Mouse (Mus musculus): ENCODE results near the gene Ifitm6. TPM values are rescaled to one million over a fixed set of nuclear protein-coding genes. Genes with fewer than 3 reads are reported as not detected.
"Not testable (repeated sequence)": the region's sequence is repeated elsewhere in the genome, so short reads cannot be mapped to it uniquely, and the experiment has no call there.

The Ifitm6 gene
- polyA plus RNA-seq (2015; fragmentation: Nextera tagmentation; extraction: Ambion mirVana): 1.4 and 1.6 TPM in 2 replicates

DNA sequence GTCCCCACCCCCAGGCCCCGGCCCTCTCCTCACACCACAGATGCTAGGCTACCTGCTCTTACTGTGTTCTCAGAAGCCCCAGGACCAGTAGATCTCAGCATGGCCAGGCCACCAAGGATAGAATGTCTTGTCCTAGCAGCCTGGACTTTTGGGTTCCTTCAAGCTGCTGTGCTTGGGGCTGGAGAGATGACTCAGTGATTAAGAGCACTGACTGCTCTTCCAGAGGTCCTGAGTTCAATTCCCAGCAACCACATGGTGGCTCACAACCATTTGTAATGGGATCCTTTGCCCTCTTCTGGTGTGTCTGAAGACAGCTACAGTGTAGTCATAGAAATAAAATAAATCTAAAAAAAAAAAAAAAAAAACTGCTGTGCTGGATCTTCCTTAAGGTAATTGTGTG is at the start of gene Ifitm6:
Gene Ifitm6, minus strand, starts transcription at position 101 of the 400 bp plus-strand sequence.
- H3K9me3 ChIP-seq; H3K36me3 ChIP-seq; H3K4me2 ChIP-seq; ATAC-seq (ENCODE audit: borderline replicate concordance, extremely low read depth, low FRiP score, low TSS enrichment); H3K27me3 ChIP-seq; H3K9ac ChIP-seq; H3K4me3 ChIP-seq; H3K4me1 ChIP-seq; H3K27ac ChIP-seq: not testable (repeated sequence)
- 86% methylated on average over 1 of the region's 1 CpGs for WGBS

DNA sequence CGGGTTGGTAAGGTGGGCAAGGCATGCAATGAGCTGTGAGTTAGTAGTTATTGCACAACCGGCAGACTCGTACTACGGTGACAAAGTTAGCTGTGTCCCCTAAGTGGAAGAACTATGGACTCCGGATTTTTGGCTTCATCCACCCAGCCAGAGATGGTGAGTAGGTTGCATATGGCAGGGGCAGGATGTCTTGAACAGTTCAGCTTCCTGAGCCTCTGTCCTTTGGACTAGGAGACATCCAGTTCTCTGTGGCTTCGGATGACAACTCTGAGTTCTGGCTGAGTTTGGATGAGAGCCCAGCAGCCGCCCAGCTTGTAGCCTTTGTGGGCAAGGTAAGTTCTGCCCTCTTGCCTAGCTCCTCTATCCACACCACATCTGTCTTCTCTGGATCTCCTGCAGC is 46.9 kb upstream of the Ifitm6 start:
- H3K27ac ChIP-seq: no peak overlapping the region
- H3K9me3 ChIP-seq: no peaks in the 10 kb centered on the region
- WGBS: 89% methylated on average over 7 of the region's 7 CpGs
- peaks cover 3% of the 10 kb centered on the region; the same call in 1 of the 2 replicates for H3K36me3 ChIP-seq
- peaks cover 27% of the 10 kb centered on the region for H3K27me3 ChIP-seq
- H3K4me3 ChIP-seq: no peak overlapping the region
- no peak overlapping the region for H3K4me2 ChIP-seq
- H3K4me1 ChIP-seq: peaks cover 17% of the 10 kb centered on the region; the same call in 1 of the 2 replicates
- ATAC-seq (ENCODE audit: borderline replicate concordance, extremely low read depth, low FRiP score, low TSS enrichment): no peak
- H3K9ac ChIP-seq: no peak overlapping the region

DNA sequence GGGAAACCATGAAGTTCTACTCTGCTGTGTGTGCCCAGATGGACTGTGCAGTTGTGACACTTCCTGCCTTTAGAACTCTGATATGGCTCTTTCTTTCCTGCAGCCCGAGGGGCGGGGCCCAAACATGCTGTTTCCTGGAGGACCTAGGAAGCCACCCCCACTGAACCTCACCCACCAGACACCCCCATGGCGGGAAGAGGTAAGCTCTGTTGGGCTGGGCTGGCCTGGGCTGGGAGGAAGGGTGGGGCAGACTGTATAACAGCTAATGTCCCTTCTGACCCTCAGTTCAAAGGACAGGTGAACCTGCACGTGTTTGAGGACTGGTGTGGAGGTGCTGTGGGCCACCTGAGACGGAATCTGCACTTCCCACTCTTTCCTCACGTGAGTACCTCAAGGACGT is 46.5 kb upstream of the Ifitm6 start:
- ATAC-seq (ENCODE audit: borderline replicate concordance, extremely low read depth, low FRiP score, low TSS enrichment): no peak
- H3K27me3 ChIP-seq: peaks cover 25% of the 10 kb centered on the region
- WGBS: 78% methylated on average over 7 of the region's 7 CpGs
- H3K4me1 ChIP-seq: peaks cover 17% of the 10 kb centered on the region; the same call in 1 of the 2 replicates
- H3K9ac ChIP-seq: no peak overlapping the region
- H3K27ac ChIP-seq: no peak overlapping the region
- H3K9me3 ChIP-seq: no peaks in the 10 kb centered on the region
- peaks cover 3% of the 10 kb centered on the region; the same call in 1 of the 2 replicates for H3K36me3 ChIP-seq
- no peak overlapping the region for H3K4me2 ChIP-seq
- no peak overlapping the region for H3K4me3 ChIP-seq

DNA sequence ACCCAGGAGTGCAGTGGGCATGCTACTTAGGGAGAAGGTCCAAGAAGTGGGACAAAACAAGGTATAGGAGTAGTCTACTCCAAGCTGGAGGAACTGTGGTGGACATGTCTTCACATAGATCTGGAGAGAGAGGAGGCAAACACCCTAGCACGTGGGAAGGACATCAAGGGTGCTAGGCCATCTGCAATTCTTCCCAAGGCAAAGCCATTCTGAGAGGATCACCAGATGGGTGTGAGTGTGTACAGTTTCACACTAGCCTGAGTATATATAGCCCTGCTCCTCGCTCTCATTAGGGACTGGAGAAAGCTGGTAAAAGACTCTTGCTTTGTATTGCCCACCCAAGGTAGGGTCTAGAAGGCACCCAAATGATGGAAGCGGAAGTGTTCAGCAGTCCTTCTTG is 45.6 kb upstream of the Ifitm6 start:
- Histone ChIP-seq H3K4me2 (no peak overlapping the region), H3K27ac (no peak overlapping the region), H3K4me3 (no peak overlapping the region), H3K4me1 (peaks cover 17% of the 10 kb centered on the region; the same call in 1 of the 2 replicates), H3K27me3 (peaks cover 22% of the 10 kb centered on the region), H3K9ac (no peak overlapping the region), H3K9me3 (no peaks in the 10 kb centered on the region), H3K36me3 (peaks cover 3% of the 10 kb centered on the region; the same call in 1 of the 2 replicates)
- WGBS: 88% methylated on average over 3 of the region's 3 CpGs
- ATAC-seq (ENCODE audit: borderline replicate concordance, extremely low read depth, low FRiP score, low TSS enrichment): no peak

DNA sequence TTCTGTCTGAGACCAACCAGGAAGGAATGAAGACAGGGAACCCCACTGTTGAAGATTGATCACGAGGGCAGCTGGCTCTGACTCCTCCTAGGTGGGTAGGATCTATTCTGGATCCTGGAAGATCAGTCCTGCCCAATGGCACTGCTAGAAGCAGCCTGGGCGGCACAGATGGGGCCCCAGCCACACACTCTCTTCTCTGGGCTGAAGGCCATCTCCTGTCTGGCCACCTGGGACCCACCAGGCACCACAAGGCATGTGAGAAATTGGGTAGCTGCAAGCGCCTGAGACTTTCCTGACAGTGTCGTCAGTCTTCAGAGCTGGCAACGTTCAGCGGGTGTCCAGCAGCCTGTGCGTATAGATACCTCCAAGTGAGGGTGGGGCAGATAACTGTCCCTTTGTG is 44.8 kb upstream of the Ifitm6 start:
- H3K27me3 ChIP-seq: peaks cover 21% of the 10 kb centered on the region
- no peak overlapping the region for H3K4me3 ChIP-seq
- no peaks in the 10 kb centered on the region for H3K9me3 ChIP-seq
- no peak overlapping the region for H3K4me2 ChIP-seq
- no peak overlapping the region for H3K27ac ChIP-seq
- 72% methylated on average over 7 of the region's 7 CpGs for WGBS
- ATAC-seq (ENCODE audit: borderline replicate concordance, extremely low read depth, low FRiP score, low TSS enrichment): no peak
- no peak overlapping the region for H3K9ac ChIP-seq
- H3K36me3 ChIP-seq: peaks cover 3% of the 10 kb centered on the region; the same call in 1 of the 2 replicates
- H3K4me1 ChIP-seq: peaks cover 17% of the 10 kb centered on the region; the same call in 1 of the 2 replicates

DNA sequence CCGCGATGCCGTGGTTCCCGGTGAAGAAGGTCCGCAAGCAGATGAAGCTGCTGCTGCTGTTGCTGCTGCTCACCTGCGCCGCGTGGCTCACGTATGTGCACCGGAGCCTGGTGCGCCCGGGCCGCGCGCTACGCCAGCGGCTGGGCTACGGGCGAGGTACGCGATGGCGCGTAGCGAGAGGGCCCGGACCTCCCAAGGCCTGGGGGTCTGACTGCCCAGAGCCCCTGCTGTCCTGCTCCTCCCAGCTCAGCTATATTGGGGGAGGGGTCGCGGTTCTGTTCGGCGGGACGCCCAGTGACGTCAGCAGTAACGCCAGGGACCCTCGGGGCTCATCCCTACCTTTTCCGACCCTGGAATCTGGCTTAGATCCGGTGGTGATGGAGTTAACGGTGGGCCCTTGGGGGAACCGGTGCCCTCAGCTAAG is 43.6 kb upstream of the Ifitm6 start:
- peak; percentile 48; the same call in 1 of the 2 replicates for ATAC-seq (ENCODE audit: borderline replicate concordance, extremely low read depth, low FRiP score, low TSS enrichment)
- Histone ChIP-seq H3K4me2 (peak overlapping the region; percentile 96), H3K9ac (peak overlapping the region; percentile 51), H3K36me3 (peaks cover 3% of the 10 kb centered on the region; the same call in 1 of the 2 replicates), H3K27ac (no peak overlapping the region), H3K27me3 (peaks cover 21% of the 10 kb centered on the region), H3K4me3 (peak overlapping the region; percentile 60), H3K9me3 (no peaks in the 10 kb centered on the region), H3K4me1 (peaks cover 17% of the 10 kb centered on the region; the same call in 1 of the 2 replicates)
- under 1% methylated on average over 29 of the region's 37 CpGs for WGBS

DNA sequence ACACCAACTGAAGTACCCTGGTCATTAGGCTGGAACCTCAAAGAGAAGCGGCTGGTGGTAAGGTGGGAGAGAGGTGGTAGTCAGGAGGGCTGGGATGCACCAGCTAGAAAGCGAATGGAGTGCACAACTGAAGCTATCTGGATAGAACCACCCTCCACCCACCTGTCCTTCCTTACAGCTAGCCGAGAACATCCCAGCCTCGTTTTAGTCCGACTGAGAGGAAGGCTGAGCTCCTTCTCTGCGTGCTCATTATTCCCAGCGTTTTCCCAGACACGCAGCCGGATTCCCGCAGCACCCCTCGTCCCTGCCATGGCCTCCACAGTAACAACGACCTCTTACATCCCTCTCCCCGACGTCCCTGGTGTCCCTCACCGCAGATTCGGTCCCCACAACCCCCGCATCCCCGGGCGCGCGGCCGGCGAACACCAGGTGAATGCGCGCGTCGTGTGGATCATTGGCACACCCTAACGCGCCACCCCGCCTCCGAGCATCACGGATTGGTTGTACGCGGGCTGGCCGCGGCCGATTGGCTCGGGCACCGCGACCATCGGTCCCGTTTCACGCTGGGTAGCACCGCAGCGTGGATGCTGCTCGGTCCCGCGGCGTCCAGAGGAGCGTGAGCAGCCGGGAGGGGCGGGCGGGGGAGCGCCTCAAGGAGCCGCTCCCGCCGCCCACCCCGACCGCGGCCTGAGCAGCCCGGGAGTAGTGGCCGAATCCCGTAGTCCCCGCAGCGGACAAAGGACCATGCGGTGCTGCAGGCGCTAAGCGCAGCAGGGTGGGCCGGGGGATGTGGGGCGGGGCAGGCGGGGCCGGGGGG is 42.9 kb upstream of the Ifitm6 start, which contains the start of gene B4galnt4:
Gene B4galnt4, plus strand, starts transcription at position 679 of the 817 bp plus-strand sequence.
- Histone ChIP-seq H3K4me2 (peak within 1 kb of the TSS; percentile 96), H3K4me1 (peaks cover 17% of the 10 kb centered on the region; the same call in 1 of the 2 replicates), H3K9ac (peak within 1 kb of the TSS; percentile 51), H3K27me3 (peaks cover 21% of the 10 kb centered on the region), H3K9me3 (no peaks in the 10 kb centered on the region), H3K36me3 (peaks cover 3% of the 10 kb centered on the region; the same call in 1 of the 2 replicates), H3K4me3 (peak within 1 kb of the TSS; percentile 60), H3K27ac (no peak within 1 kb of the TSS)
- 1% methylated on average over 69 of the region's 72 CpGs for WGBS
- ATAC-seq (ENCODE audit: borderline replicate concordance, extremely low read depth, low FRiP score, low TSS enrichment): peak; percentile 89

DNA sequence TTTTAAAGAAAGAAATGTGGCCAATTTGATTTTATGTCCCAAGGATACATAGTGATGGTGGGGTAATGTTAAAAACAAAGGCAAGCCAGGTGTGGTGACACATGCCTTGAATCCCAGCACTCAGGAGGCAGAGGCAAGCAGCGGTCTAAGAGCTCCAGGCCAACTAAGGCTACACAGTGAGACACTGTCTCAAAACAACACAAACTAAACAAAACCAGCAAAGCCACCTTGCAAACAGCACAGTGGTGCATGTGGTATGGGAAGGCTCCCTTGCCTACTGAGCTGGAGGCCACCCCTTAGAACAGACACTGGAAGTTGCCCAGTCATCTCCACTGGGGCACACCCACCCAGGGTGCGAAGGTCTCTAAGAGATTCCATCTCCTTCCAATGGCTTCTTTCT is 42.2 kb upstream of the Ifitm6 start:
- no peak overlapping the region for H3K27ac ChIP-seq
- H3K36me3 ChIP-seq: peaks cover 2% of the 10 kb centered on the region; the same call in 1 of the 2 replicates
- H3K4me3 ChIP-seq: peak overlapping the region; percentile 60
- no peak for ATAC-seq (ENCODE audit: borderline replicate concordance, extremely low read depth, low FRiP score, low TSS enrichment)
- H3K9ac ChIP-seq: no peak overlapping the region
- 67% methylated on average over 2 of the region's 2 CpGs for WGBS
- peaks cover 21% of the 10 kb centered on the region for H3K27me3 ChIP-seq
- H3K4me2 ChIP-seq: peak overlapping the region; percentile 96
- no peaks in the 10 kb centered on the region for H3K9me3 ChIP-seq
- peaks cover 17% of the 10 kb centered on the region; the same call in 1 of the 2 replicates for H3K4me1 ChIP-seq

DNA sequence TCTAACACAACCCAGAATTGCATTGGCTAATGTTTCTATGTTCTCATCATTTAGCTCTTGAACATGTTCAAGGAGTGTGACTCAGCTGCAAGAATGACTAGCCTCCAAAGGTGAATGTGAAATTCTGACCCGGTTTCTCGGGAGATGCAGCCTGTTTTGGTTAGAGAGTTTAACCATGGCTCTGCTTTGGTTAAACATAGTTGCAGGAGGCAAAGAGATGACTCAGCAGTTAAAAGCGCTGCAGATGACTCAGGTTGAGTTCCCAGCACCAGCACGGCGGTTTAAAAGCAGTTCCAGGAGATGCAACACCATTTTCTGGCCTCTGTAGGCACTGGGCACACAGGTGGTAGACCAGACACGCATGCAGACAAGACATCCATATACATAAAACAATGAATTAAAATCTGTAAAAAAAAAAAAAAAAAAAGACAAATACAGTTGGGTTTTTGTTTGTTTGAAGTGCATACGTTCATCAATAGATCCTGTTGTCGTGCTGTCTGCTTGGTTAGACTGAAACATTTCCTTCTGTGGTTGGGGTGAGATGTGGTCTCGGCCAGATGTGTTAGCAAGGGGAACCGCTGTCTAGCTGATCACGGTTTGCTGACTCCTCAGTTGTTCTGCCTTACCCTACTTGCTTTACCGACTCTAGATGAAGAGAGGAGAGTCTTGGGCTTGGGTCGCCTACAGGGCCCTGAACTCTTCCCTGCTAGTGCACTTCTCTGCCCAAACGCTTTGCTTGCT is 41.0 kb upstream of the Ifitm6 start:
- 86% methylated on average over 14 of the region's 14 CpGs for WGBS
- no peak for ATAC-seq (ENCODE audit: borderline replicate concordance, extremely low read depth, low FRiP score, low TSS enrichment)

DNA sequence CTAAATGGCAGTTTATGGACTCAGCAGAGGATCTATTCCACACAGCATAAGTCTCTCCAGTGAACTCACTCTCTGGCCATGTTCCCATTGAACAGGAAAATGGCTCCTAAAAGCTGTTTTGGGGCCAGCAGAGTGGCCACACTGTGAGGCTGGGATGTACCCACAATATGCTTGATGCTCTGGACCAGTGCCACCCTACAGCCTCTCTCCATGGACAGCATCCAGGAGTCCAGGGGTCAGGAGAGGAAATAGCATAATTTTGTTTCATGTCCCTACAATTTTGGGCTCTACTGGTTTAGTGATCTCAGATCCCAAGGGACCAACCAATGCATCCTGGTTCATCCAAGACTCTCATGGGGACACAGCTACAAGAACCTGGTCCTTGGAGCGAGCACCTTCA is 39.8 kb upstream of the Ifitm6 start:
- Histone ChIP-seq H3K9me3 (no peaks in the 10 kb centered on the region), H3K4me1 (peaks cover 17% of the 10 kb centered on the region; the same call in 1 of the 2 replicates), H3K9ac (no peak overlapping the region), H3K36me3 (no peaks in the 10 kb centered on the region), H3K4me3 (no peak overlapping the region), H3K4me2 (no peak overlapping the region), H3K27ac (no peak overlapping the region), H3K27me3 (peaks cover 21% of the 10 kb centered on the region)
- 91% methylated on average over 1 of the region's 1 CpGs for WGBS
- ATAC-seq (ENCODE audit: borderline replicate concordance, extremely low read depth, low FRiP score, low TSS enrichment): no peak

More for the DNA sequence above, 41.0 kb upstream of the Ifitm6 start:
- H3K9ac ChIP-seq: no peak overlapping the region
- H3K4me1 ChIP-seq: peaks cover 17% of the 10 kb centered on the region; the same call in 1 of the 2 replicates
- peaks cover 21% of the 10 kb centered on the region for H3K27me3 ChIP-seq
- no peaks in the 10 kb centered on the region for H3K36me3 ChIP-seq
- H3K4me3 ChIP-seq: no peak overlapping the region
- H3K27ac ChIP-seq: no peak overlapping the region
- no peaks in the 10 kb centered on the region for H3K9me3 ChIP-seq
- no peak overlapping the region for H3K4me2 ChIP-seq

DNA sequence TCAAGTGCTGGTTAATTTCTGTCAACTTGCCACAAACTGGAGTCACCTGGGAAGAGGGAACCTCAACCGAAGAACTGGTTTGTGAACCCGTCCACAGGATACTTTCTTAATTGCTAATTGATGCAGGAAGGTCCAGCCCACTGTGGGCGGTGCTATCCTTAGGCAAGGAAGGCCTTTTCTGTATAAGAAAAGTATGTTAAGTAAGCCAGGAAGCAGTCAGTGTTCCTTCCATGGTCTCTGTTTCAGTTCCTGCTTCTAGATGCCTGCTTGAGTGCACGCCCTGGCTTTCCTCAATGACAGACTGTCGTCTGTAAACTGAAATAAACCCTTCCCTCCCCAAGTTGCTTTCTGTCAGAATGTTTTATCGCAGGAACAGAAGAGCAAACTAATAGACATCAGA is 39.3 kb upstream of the Ifitm6 start:
- H3K27me3 ChIP-seq: peaks cover 19% of the 10 kb centered on the region
- no peaks in the 10 kb centered on the region for H3K36me3 ChIP-seq
- no peak overlapping the region for H3K4me3 ChIP-seq
- H3K4me1 ChIP-seq: peaks cover 17% of the 10 kb centered on the region; the same call in 1 of the 2 replicates
- H3K4me2 ChIP-seq: no peak overlapping the region
- no peak for ATAC-seq (ENCODE audit: borderline replicate concordance, extremely low read depth, low FRiP score, low TSS enrichment)
- no peak overlapping the region for H3K9ac ChIP-seq
- WGBS: 83% methylated on average over 6 of the region's 6 CpGs
- H3K9me3 ChIP-seq: no peaks in the 10 kb centered on the region
- H3K27ac ChIP-seq: no peak overlapping the region

Data from lung, embryonic 15.5 days (tissue).